Mouse (Mus musculus) embryonic facial prominence, embryonic 13.5 days (tissue): Measurements from ENCODE around the gene Hnrnpc. TPM values are rescaled to one million over a fixed set of nuclear protein-coding genes. Genes with fewer than 3 reads are reported as not detected.

Source experiments
- polyA plus RNA-seq: library from polyadenylated mRNA; unstranded; fragments of >200 nt; fragmentation: Nextera tagmentation; extraction: Ambion mirVana; gene quantifications from 2 replicates; pipeline ENCODE4 v1.2.1, GENCODE M21; 2015

Gene Hnrnpc
- polyA plus RNA-seq, 1 experiment from 2014 or later, result 755 TPM

Other genes starting within 250 kb of the Hnrnpc start
- gene Mettl17, start 219.2 kb downstream of the Hnrnpc start, polyA plus RNA-seq, result 51.3 and 54.2 TPM in 2 replicates
- gene Slc39a2, start 211.1 kb downstream of the Hnrnpc start, polyA plus RNA-seq, result 3.5 and 3.7 TPM in 2 replicates
- 55.2 and 72.4 TPM in 2 replicates for gene Ndrg2, start 189.9 kb downstream of the Hnrnpc start, polyA plus RNA-seq
- gene Tppp2, start 185.6 kb downstream of the Hnrnpc start, polyA plus RNA-seq, result not detected in 2 replicates
- not detected in 2 replicates for gene Rnase13, start 181.3 kb downstream of the Hnrnpc start, polyA plus RNA-seq
- gene Arhgef40, start 119.3 kb downstream of the Hnrnpc start, polyA plus RNA-seq, result 165 and 167 TPM in 2 replicates
- 0.44 and 1.1 TPM in 2 replicates for gene Tmem253, start 88.4 kb downstream of the Hnrnpc start, polyA plus RNA-seq
- gene Zfp219, start 83.3 kb downstream of the Hnrnpc start, polyA plus RNA-seq, result 31.1 and 36.0 TPM in 2 replicates
- not detected in 2 replicates for gene Olfr221, start 61.6 kb downstream of the Hnrnpc start, polyA plus RNA-seq
- 71.6 and 81.6 TPM in 2 replicates for gene Rpgrip1, start 6.7 kb upstream of the Hnrnpc start, polyA plus RNA-seq
- gene Supt16, start 93.4 kb upstream of the Hnrnpc start, polyA plus RNA-seq, result 74.6 TPM in 2 replicates
- gene Chd8, start 153.8 kb upstream of the Hnrnpc start, polyA plus RNA-seq, result 47.4 and 49.9 TPM in 2 replicates
- 41.9 TPM in 2 replicates for gene Tox4, start 175.1 kb upstream of the Hnrnpc start, polyA plus RNA-seq
- gene Rab2b, start 175.5 kb upstream of the Hnrnpc start, polyA plus RNA-seq, result 24.0 and 27.9 TPM in 2 replicates
- 51.4 and 52.9 TPM in 2 replicates for gene Mettl3, start 201.1 kb upstream of the Hnrnpc start, polyA plus RNA-seq
- gene Sall2, start 224.7 kb upstream of the Hnrnpc start, polyA plus RNA-seq, result 26.2 and 27.7 TPM in 2 replicates